Mouse (Mus musculus): Measurements from ENCODE around the gene Prelid3b.

- TF ChIP-seq CTCF (IDR thresholded peaks at IDR 0.05; ENCODE audit: low read depth) (no peak), EP300 (IDR thresholded peaks at IDR 0.05; ENCODE audit: low read depth) (no peak)
These were observed 22.5 kb downstream of the Prelid3b start, which contains the start of gene Tubb1 for GRCm38 (mm10) chr2:174450353-174450752.
